Mouse (Mus musculus): ENCODE measurements around the gene Samd13. TPM values are rescaled to one million over a fixed set of nuclear protein-coding genes. Genes with fewer than 3 reads are reported as not detected.

Samd13 gene
- 1 to 10 TPM in 1 of 4 experiments, under 1 TPM in 3; 0.42 to 1.3 (median 0.68) TPM for total RNA-seq (2022)

DNA sequence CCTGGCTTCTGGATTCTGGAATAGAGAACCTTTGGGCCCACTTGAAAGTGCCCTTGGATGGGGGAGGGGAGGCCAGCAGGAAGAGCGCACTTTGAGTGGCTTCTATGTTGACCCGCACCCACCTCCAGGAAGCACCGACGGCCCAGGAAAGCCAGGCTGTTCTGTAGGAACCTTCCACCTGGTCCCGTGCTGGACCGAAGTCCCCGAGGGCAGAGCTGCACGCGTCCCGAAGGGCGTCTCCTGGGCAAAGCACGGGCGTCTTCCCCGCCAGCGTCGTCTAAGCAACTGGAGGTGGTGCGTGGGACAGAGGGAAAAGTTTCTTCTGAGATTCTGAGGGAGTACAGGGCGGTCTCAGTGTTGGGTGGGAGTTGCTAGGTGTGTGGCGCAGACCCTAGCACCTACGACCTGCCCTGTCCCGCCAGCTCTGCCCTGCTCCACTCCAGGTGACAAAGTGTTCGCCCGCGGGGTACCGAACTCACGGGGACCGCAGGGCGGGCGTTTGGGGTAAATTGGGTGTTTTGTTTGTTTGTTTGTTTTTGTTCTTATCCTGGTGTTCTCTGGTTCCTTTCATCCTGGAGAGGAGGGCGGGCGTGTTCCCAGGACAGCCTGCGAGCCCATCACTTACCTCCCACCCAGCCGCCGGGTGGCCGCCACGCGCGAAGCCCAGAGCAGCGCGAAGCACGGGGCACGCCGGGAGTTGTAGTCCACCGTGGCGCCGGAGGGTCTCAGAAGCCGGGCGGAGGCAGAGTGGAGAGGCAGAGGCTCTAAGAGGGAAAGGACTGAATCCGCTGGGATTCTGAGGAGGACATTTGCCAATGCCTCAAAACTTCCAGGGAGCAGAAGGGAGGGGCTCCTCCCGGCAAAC, at the start of gene Samd13:
Gene Samd13 (minus strand): TSS at position 782 of the 865 bp plus-strand sequence.
- DNase-seq: peak; percentile 6

DNA sequence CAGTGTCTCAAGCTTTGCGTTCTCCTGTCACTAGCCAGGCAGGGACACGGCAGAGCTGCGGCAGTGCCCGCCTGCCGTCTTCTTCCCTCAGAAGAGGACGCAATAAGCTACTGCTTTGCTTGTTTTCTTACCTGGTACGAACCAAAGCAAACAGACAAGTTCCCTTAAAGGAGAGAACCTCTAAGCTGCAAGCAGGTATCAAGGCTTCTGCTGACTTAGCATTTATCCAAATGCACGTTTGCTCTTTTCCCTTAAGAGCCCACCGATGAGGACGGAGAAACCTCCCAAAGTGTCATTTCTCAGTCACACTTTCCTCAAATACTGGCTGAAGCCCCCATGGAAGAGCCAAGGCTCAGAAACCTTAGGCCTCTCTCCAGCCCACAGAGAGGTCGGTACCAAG, 46.1 kb upstream of the Samd13 start:
- DNase-seq: no peak

DNA sequence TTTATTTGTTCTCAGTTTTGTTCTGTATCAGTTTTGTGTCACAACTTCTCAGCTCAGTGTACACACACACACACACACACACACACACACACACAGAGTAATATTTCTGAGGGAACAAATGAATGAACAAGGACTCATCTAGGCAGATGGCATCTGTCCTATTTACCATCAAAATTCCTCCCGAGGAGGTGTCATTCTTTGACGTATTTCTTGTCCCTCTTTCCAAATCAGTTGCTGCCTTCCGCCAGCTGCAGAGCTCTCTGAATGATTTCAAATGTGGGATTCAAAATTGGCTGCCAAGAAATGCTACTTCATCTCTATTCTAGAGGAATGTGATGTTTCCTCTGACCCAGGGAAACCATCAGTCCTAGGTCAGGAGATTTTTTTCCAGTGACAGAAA, 37.6 kb upstream of the Samd13 start:
- DNase-seq: no peak

DNA sequence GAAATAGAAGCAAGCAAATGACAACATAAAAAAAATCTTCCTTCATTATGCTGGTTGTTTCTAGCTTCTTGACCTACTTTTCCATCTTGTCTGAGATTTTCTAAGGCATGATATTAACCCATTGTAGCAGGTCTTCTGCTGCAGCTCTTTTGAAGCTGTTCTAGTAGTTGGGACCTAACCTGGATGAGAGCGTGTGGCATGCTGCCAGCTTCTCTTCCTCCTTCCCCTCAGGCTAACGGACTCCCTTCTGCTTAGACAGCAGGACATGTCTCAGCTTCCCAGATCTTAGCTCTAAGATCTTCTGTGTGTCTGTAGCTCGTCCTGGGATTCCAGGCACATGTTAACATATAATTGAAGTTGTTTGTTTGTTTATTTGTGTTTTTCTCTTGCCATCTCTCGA, 34.3 kb upstream of the Samd13 start:
- DNase-seq: no peak

DNA sequence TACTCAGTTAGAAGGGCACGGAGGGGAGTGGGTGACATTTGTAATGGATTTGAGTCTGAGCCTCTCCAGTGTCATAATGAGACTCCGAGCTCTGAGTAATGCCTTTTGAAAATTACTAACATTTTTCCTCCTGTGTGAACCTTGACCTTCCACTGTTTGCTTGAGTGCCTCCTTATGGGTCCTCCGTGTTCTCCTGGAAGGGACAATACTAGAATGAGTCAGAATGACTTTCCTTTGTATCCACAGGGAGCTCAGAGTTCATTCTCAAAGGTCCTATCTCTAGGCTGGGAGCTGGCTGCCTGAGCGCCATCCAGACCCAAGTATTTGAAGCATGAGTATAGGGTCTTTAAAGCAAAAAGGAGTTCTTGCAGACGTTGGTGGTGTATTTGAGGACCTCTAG, 32.9 kb upstream of the Samd13 start:
- DNase-seq: no peak

DNA sequence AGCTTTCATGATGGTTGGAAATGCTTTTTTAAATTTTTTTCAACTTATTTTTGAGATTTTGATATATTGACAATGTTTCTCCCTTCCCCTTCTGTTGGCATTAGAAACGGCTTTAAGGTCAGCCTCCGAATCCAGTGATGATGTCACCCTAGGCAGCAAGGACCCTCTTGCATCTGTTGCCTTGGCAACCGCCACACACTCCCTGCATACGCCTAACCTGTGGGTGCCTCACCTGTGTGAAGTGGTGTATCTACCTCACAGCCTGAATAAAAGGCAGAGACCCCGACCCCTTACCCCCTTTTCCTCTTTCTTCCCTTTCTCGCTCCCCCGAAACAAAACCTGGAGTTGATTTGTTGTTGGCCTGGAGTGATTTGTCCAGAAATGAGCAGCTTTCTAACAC, 26.9 kb upstream of the Samd13 start:
- no peak for DNase-seq

DNA sequence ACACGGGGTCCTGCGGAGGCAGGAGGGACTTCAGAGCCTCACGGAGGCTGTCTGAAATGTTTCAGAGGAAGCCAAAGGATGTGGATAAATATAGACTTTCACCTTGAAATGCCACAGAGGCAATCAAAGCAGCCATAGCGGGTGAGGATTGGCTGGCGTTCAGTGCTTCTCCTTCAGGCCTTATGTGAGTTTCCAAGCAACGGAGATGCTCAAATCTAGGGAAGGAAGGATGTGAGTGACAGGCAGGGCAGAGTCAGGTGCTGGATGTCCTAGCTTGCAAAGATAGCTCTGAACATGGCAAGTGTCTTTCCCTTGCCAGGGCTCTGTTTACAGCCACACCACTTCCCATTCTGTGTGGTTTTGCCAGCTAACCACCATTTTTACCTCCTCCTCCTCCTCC, 26.2 kb upstream of the Samd13 start:
- DNase-seq: peak; percentile 8

DNA sequence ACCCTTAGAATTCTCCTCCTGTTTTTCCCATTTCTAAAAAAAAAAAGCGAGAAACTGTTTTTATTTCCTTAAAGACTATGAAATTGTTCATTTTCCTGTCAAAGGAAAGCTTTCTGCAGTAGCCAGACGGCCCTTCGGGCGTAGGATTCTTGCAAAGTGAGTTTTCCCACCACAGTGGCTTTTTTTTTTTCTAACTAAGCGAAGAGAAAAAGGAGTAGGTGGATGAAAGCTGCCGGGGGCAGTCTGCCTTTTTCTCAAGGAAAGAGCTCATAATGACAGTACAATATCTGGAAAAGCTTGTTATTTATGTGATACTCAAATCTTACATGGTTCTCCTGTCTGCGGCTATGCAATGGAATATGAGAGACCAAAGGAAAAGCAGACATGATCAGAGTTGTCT, 25.7 kb upstream of the Samd13 start:
- DNase-seq: no peak

DNA sequence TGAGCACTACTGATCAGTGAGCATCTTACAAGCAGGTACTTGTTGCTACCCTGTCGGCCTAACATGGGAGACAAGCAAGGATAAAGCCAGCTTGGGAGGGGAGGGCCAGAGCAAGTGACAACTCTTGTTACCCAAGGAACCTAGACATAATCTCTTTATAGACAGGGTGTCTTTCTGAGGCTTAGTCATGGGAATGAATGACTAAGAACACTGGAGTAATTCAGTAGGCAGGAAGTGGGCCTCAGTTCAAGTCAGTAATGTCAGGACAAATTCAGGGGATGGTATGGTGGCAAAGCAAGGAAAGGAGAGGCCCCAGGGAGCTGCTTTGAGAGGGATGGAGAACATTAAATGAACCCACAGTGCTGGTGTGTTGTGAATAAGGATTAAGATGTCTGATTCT, 23.7 kb upstream of the Samd13 start:
- no peak for DNase-seq

DNA sequence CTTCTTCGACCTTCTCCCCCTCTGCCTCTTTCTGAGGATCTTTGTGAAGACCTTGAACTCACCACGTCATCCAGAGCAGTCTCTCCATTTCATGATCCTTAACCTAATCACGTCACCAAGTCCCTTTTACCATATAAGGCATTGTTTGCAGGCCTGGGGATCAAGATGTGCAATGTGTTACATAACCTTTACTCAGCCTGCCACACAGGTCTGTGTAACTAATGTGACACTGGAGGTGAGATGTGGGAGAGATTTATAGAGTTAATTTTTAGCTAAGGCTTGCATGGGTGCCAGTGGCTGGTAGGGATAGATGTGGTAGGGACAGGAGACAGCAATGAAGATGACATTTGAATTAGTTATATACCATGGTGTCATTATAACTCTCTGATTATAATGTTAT, 23.0 kb upstream of the Samd13 start:
- DNase-seq: no peak

DNA sequence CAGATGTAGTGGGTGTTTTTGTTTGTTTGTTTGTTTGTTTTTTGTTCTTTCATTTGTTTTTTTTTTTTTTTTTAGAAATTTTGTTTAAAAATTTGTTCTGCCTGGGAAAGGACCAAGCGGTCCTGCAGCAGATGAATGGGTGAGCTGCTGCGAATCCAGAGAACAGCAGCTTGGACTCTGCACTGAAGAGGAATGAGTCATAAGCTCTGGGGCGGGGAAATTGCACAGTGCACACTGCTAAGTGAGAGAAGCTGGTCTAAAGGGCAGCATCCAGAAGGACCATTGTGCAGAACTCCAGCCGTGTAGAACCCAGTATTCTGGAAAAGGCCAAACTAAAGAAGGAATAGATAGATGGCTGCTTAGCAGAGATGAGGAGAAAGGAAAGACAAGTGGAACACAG, 18.7 kb upstream of the Samd13 start:
- DNase-seq: no peak

DNA sequence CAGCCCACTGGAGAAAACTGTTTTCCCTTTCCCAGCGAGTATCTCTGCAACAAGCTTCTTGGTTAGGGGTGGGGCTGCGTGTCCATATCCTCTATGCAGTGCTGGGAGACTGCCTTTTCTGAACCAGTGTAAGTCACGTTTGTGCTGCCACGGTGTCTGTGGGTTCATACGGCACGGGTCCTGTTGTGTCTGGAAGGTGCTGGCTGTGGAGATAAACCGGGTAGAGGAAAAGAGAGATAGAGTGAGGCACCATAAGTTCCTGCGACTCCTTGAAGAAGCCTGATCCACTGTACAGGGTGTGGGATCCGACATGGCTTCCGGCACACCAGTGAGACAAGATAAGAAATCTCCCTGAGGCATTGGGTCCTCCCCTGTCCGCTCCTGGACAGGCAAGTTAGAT, 14.7 kb upstream of the Samd13 start:
- no peak for DNase-seq

DNA sequence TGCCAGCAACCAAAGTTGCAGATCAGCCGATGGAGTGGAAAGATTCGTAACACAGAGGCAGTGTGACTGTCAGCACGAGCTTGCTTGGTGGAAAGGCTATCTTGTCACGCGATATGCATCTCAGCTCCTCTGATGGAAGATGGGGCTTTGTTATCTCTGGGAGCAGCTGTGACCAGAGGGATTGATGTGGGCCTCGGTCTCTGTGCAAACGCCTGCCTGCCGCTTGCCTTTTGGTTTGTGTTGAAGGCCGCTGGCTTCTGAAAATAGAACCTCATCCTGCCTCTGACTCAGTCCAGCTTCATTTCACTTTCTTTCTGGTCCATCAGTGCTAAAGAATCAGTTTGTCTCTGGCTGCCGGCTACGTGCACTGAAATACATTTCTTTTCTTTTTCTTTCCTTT, 13.6 kb upstream of the Samd13 start:
- DNase-seq: peak; percentile 50

DNA sequence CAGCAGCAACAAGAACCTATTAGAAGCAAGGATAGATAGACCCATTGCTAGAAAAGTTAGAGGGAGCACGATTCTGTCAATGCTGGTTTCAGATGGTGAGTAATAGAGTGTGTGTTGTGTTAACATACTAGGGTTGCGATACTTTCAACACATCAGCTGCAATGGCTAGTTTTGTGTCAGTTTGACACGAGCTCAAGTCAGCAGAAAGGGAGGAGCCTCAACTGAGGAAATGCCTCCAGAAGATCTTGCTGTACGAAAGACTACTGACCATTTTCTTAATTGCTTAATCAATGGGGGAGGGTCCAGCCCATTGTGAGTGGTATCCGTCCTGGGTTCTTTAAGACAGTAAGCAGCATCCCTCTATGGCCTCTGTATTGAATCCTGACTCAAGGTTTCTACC, 7.2 kb upstream of the Samd13 start:
- DNase-seq: no peak

DNA sequence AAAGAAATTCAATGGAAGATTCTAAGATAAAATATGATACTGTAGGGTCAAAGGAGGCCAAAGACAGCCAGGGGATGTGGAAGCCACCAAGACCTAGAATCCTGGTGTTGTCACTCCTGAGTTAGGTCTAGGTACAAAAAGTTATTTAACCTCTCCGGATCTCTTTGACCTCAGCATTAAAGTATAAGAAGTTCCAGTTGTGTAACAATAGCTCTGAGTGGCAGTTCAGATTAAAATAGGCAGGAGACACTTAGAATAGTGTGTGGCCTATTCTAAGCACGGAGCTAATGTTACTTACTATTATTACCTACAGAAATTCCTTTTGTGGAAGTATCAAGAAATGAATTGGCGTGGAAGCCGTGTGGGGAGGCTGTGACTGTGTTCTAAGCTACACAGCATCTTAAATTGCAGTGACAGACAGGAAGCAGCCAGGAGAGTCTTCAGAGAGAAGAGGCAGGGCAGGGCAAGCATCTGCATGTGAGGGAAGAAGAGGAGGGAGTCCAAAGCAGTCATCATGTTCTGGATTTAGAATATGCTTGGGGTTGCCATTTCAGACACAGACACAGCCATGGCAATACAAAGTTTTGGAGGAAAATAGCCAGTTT, 1.8 kb upstream of the Samd13 start:
- DNase-seq: no peak

DNA sequence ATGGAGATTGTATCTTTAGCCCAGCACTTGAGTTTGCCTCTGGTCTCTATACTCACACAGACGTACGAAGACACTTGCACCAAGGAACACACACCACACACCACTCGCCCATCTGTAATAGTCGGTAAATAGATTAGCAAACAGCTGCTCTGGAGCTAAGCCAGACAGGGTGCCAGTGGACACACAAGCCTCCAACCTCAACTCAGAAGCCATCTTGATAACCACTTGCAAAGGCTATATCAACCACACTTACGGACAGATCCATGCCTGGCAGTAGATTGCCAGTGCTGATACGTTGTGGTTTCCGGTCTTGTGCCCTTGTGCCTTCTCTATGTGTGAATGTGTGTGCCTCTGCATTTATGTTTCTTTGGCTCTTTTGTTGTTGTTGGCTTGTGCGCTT, 1.0 kb upstream of the Samd13 start:
- no peak for DNase-seq

DNA sequence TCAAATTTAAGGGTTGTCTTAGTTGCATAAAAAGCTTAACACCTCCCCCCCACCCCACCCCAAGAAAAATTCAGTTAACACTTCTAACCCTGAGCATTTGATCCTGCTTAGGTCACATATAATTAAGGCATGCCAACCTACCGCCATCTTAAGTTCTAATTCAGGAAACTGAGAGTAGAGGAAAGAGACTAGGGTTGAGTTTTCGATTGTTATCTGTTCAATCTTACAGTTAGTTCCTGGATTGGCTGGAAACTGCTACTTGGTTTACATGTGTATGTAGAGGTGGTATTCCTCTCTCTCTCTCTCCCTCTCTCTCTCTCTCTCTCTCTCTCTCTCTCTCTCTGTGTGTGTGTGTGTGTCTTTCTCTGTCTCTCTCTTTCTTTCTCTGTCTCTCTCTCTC, 2.3 kb downstream of the Samd13 start:
- no peak for DNase-seq

DNA sequence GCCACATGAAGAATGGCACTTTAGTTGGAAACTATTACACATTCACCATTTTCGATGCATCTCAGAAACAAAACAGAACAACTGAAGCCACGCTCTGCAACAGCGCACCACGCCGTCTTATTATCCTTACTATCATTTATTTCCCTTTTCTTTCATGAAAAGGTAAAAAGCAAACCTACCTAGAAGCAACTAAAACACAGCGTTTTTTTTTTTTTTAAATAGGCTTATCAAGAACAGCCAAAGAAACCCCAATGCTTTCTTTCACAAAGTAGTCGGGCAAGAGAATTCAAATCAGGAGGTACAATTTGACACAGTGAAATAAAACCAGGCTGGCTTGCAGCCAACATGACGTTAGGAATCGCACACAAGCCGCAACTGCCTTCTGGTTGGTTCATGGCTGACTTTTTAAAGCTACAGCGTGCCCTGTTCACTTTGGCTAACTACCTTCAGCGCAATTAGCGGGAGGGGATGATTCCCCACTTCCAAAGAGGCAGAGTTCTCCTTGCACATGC, 3.2 kb downstream of the Samd13 start:
- DNase-seq: peak; percentile 50

DNA sequence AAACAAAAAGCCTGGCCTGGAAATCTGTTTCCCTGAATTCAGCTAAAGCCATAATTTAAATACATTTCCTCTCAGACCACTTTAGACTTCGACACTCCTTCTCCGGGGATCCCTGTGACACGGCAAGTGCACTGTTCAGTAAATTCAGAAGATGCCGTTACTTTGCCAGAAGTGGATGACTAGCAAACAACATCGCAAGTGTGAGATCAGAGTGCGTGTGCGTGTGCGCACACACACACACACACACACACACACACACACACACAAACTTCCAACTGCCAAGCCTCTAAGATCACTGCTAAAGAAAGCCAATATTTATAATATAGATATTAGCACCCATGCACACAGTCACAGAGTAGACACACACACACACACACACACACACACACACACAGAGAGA, 3.7 kb downstream of the Samd13 start:
- DNase-seq: no peak

DNA sequence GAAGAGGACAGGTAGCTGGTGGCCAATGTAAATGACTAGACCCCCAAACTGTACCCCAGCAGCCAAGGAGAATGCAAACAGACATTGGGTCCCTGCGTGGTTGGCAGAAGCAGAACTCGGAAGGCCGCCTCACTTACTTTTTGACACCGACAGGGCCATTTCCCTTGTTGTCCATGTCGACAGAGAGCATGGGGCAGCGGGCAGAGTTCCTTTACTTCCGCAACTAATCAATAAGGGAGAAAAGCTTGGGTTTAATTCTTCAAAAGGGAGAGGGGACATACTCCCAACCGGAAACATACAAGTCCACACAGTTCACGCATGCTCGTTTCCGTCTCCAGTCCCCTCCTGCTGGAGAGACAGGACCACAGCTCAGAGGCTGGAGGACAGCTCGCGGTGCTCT, 4.8 kb downstream of the Samd13 start:
- DNase-seq: no peak

DNA sequence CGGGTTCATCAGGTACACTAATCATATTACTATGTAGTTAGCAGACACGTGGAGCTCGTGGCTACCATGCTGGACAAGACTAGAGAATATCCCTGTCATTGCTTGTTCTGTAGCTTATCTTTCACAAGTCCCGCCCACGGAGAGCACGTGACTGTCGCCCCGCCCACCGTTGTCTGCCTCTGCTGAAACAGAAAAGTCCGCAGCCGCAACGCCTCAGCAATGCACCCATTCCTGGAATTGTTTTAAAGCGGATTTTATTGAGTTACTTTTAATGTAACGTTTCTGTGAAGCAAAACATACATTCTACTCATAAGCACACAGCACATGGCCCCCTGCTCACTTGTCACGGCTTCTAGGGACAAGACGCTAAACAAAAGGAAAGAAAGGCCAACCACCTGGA, 5.7 kb downstream of the Samd13 start:
- no peak for DNase-seq

DNA sequence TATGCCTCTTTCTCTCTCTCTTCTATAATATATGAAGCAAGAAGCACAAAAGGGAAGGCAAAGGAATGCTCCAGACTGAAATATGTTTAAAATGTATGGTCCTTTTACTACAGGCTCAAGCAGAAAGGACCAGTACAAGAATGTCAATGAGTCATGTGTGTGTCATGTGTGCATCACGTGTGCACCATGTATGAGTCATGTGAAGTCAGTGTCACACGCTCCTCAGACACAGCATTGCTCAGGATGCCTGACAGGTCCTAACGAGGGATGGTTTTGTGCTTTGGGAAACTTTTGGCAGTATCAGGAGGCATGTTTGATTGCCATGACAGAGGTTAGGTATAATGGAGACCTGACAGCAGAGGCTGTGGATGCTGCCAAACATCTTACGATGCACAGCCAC, 9.2 kb downstream of the Samd13 start:
- no peak for DNase-seq

DNA sequence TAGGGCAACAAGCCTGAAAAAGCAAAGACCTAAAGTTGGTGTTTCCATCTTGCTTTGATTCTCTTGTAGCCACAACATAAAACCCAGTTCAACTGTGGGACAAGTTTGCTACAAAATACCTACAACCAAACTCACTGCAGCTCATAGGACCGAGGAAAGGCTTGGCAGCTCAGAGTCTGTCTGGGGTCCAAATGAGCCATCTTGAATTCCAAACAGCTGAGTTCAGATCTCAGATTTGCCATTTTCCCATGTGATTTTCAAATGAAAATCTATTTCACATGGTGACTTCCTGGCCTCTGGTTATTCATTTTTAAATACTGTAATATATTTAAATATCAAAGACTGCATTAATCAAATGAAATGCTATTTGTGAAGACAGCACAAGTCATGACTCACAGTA, 10.3 kb downstream of the Samd13 start:
- DNase-seq: no peak

DNA sequence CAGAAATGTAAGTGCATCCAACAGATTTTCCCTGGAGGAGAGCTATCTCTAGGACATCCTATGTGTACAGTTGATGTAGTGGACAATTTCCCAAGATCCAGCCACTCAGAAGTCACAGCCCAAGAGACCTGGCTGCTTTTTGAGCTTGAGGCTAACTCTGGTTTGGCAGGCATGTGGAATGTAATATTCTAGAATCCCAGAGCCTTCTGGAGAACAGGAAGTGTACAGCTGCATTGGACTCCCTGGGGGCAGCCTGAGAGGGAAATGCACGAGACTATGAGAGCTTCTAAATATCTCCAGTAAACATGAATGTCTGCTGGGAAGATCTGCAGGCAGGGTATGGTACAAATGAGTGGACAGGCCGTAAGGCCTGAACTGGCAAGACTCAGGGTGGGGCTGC, 14.3 kb downstream of the Samd13 start:
- DNase-seq: no peak

Measured in adrenal gland, adult 8-10 months (tissue).